Comparison of ENCODE assay signal across 25 mouse cellular contexts in genomic region chr12:25782972-25783717, GRCm38 (mm10).
A peak's percentile ranks its signal among the peaks of the same experiment; 100 is the strongest.
DNase-seq lines count a peak whose midpoint lies in the region; ATAC-seq lines count a peak whose summit lies in the region.
"Had no signal": no experiment of that assay in that cellular context is flagged by ENCODE, and none has a peak within 500 bp of the region (broad histone marks: within the 10 kb centered on the region; RNA-seq: fewer than 3 reads in every experiment).

No protein-coding gene starts in this region.

- peak; percentile 39; the same call in 1 of the 2 replicates for ATAC-seq in lung, embryonic 15.5 days (ENCODE audit: borderline replicate concordance, extremely low read depth, low FRiP score, low TSS enrichment)
- no peak for ATAC-seq in embryonic facial prominence, embryonic 13.5 days (ENCODE audit: insufficient number of reproducible peaks, insufficient read depth, low FRiP score, low TSS enrichment, low read depth)
- ATAC-seq: CD4-positive, CD25-positive, alpha-beta regulatory T cell, adult 4 months; forebrain, embryonic 13.5 days; intestine, postnatal 0 days; midbrain, embryonic 13.5 days had no signal

- H3K36me3 ChIP-seq in lung, embryonic 15.5 days: no peaks in the 10 kb centered on the region
- no peaks in the 10 kb centered on the region for H3K36me3 ChIP-seq in embryonic facial prominence, embryonic 13.5 days
- H3K36me3 ChIP-seq: heart, embryonic 12.5 days; limb, embryonic 12.5 days; liver, embryonic 15.5 days; midbrain, embryonic 13.5 days had no signal

- DNase-seq in lung, postnatal 4 days: no peak
- DNase-seq in R1 (ENCODE audit: low read depth, low spot score): peak; percentile 58
- peak; percentile 9 for DNase-seq in thymus, postnatal 4 days
- DNase-seq in retina, postnatal 1 day: no peak
- no peak for DNase-seq in frontal cortex, adult 2 months (ENCODE audit: extremely low spot score in 1 of 2, low spot score in 1 of 2)
- DNase-seq: adrenal gland, adult 8-10 months; cerebellum, adult 2 months; cerebellum, postnatal 36 days; gastrocnemius, postnatal 25 days; heart, adult 2 months; kidney, adult 9 months; kidney, postnatal 14 days; layer of hippocampus, adult 9-11 months; right cerebral cortex, postnatal 14 days had no signal

- H3K27me3 ChIP-seq in lung, embryonic 15.5 days: no peaks in the 10 kb centered on the region
- H3K27me3 ChIP-seq in embryonic facial prominence, embryonic 13.5 days: no peaks in the 10 kb centered on the region
- H3K27me3 ChIP-seq: forebrain, embryonic 13.5 days; heart, embryonic 12.5 days; limb, embryonic 12.5 days; liver, embryonic 15.5 days; midbrain, embryonic 13.5 days had no signal

- no peak overlapping the region for H3K27ac ChIP-seq in lung, embryonic 15.5 days
- peak overlapping the region; percentile 33; the same call in 1 of the 2 replicates for H3K27ac ChIP-seq in embryonic facial prominence, embryonic 13.5 days
- H3K27ac ChIP-seq: forebrain, embryonic 13.5 days; heart, adult 2 months; hindbrain, embryonic 14.5 days; limb, embryonic 12.5 days; liver, embryonic 15.5 days; macrophage; midbrain, embryonic 13.5 days had no signal

- WGBS in lung, embryonic 15.5 days: 46% methylated on average over 10 of the region's 10 CpGs
- WGBS in embryonic facial prominence, embryonic 13.5 days: 20% methylated on average over 10 of the region's 10 CpGs

- H3K9me3 ChIP-seq in lung, embryonic 15.5 days: no peaks in the 10 kb centered on the region
- H3K9me3 ChIP-seq in embryonic facial prominence, embryonic 13.5 days: peaks cover 7% of the 10 kb centered on the region; the same call in 1 of the 2 replicates
- H3K9me3 ChIP-seq: forebrain, embryonic 13.5 days; liver, embryonic 15.5 days; midbrain, embryonic 13.5 days had no signal

- H3K4me1 ChIP-seq in lung, embryonic 15.5 days: peaks cover 15% of the 10 kb centered on the region; the same call in 1 of the 2 replicates
- peaks cover 15% of the 10 kb centered on the region for H3K4me1 ChIP-seq in embryonic facial prominence, embryonic 13.5 days
- H3K4me1 ChIP-seq: heart, embryonic 12.5 days; liver, embryonic 15.5 days; midbrain, embryonic 13.5 days had no signal

- no peak overlapping the region for H3K4me3 ChIP-seq in lung, embryonic 15.5 days
- no peak overlapping the region for H3K4me3 ChIP-seq in embryonic facial prominence, embryonic 13.5 days
- H3K4me3 ChIP-seq: forebrain, embryonic 13.5 days; heart, adult 2 months; heart, embryonic 12.5 days; limb, embryonic 12.5 days; liver, embryonic 15.5 days; midbrain, embryonic 13.5 days had no signal

- H3K9ac ChIP-seq in lung, embryonic 15.5 days: no peak overlapping the region
- H3K9ac ChIP-seq in embryonic facial prominence, embryonic 13.5 days: no peak overlapping the region
- H3K9ac ChIP-seq: forebrain, embryonic 13.5 days; heart, embryonic 12.5 days; hindbrain, embryonic 14.5 days; limb, embryonic 12.5 days; liver, embryonic 15.5 days; midbrain, embryonic 13.5 days had no signal

- no peak overlapping the region for H3K4me2 ChIP-seq in lung, embryonic 15.5 days
- H3K4me2 ChIP-seq in embryonic facial prominence, embryonic 13.5 days: no peak overlapping the region
- H3K4me2 ChIP-seq: forebrain, embryonic 13.5 days; heart, embryonic 12.5 days; hindbrain, embryonic 14.5 days; limb, embryonic 12.5 days; liver, embryonic 15.5 days; midbrain, embryonic 13.5 days had no signal

Comparison
In these comparisons a context has a peak if more than half of its experiments do, and no peak if none do; other contexts are left out.
1. DNase-seq: peak in R1 (single experiment) and thymus, postnatal 4 days (single experiment); none in lung, postnatal 4 days (0 of 2), retina, postnatal 1 day (single experiment) and frontal cortex, adult 2 months (0 of 2).